Mouse (Mus musculus) limb, embryonic 13.5 days (tissue): ENCODE measurements around the gene Sbf2. TPM values are rescaled to one million over a fixed set of nuclear protein-coding genes. Genes with fewer than 3 reads are reported as not detected.
"Not testable (repeated sequence)": the region's sequence is repeated elsewhere in the genome, so short reads cannot be mapped to it uniquely, and the experiment has no call there.

ENCODE experiments used
- ATAC-seq: fragments of 200-750 bp; cut with Nextera tagmentation; 2 replicates; pipeline ENCODE4 v1.8.0; 2017; ENCODE audit warnings: low read depth, moderate number of reproducible peaks, moderate TSS enrichment; ENCODE audit not compliant: low FRiP score
- H3K27ac ChIP-seq: fragments of 300-500 bp; sonication (generic); 2 replicates; pipeline ENCODE4 v1.5.1; 2015; ENCODE audit warnings: inconsistent platforms, mild to moderate bottlenecking, moderate library complexity
- H3K27me3 ChIP-seq: fragments of 300-500 bp; sonication (generic); 2 replicates; pipeline ENCODE4 v1.6.1; 2015; ENCODE audit warnings: mild to moderate bottlenecking, inconsistent platforms
- H3K36me3 ChIP-seq: fragments of 300-500 bp; sonication (generic); 2 replicates; pipeline ENCODE4 v1.6.1; 2015; ENCODE audit warnings: inconsistent platforms, mild to moderate bottlenecking, moderate library complexity
- H3K4me1 ChIP-seq: fragments of 300-500 bp; sonication (generic); 2 replicates; pipeline ENCODE4 v1.6.1; 2015; ENCODE audit warnings: inconsistent platforms
- H3K4me2 ChIP-seq: fragments of 300-500 bp; sonication (generic); replicated peaks from 2 replicates; pipeline ENCODE4 v1.6.1; 2015; ENCODE audit warnings: inconsistent platforms, mild to moderate bottlenecking, moderate library complexity
- H3K4me3 ChIP-seq: fragments of 300-500 bp; sonication (generic); 2 replicates; pipeline ENCODE4 v1.5.1; 2015; ENCODE audit warnings: moderate library complexity, mild to moderate bottlenecking, inconsistent platforms
- H3K9ac ChIP-seq: fragments of 300-500 bp; sonication (generic); 2 replicates; pipeline ENCODE4 v1.6.1; 2015; ENCODE audit warnings: mild to moderate bottlenecking, inconsistent platforms
- H3K9me3 ChIP-seq: fragments of 300-500 bp; sonication (generic); 2 replicates; pipeline ENCODE4 v1.6.1; 2016; ENCODE audit warnings: inconsistent platforms
- WGBS: fragments of 180-500 bp; shearing (Covaris S2); methylation state at CpG from one replicate; pipeline ENCODE4 v1.1.7; 2015; 5-methylcytosine and 5-hydroxymethylcytosine counted together
- polyA plus RNA-seq: library from polyadenylated mRNA; unstranded; fragments of >200 nt; fragmentation: Nextera tagmentation; extraction: Ambion mirVana; gene quantifications from 2 replicates; pipeline ENCODE4 v1.2.1, GENCODE M21; 2015

Sbf2 gene
- polyA plus RNA-seq, 1 experiment from 2014 or later, result 30.9 TPM

DNA sequence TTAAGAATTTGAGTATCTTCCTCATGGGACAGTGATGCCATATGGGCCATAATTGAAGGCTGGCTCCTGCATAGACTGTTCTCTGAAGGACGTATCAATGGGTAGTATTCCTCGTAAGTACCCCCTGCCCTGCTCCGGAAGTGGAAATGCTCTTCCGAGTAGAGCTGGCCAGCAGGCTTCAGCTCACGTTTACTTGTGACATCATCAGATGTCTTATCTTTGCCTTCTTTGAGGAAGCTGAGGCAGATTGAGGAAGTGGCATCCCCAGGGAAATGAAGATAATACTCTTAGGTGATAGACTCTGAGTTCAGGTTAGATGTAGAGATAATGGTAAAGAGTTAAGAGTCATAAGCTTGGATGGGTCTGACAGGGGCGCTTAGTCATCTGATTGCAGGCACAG is 31.1 kb upstream of the Sbf2 start:
- H3K4me1 ChIP-seq, result peaks cover 6% of the 10 kb centered on the region; the same call in 1 of the 2 replicates
- H3K9me3 ChIP-seq, result no peaks in the 10 kb centered on the region
- H3K36me3 ChIP-seq, result no peaks in the 10 kb centered on the region
- no peak overlapping the region for H3K4me2 ChIP-seq
- H3K4me3 ChIP-seq, result no peak overlapping the region
- peak; percentile 44; the same call in 1 of the 2 replicates for ATAC-seq
- no peak overlapping the region for H3K27ac ChIP-seq
- WGBS, result 85% methylated on average over 6 of the region's 6 CpGs
- H3K27me3 ChIP-seq, result no peaks in the 10 kb centered on the region
- H3K9ac ChIP-seq, result no peak overlapping the region

DNA sequence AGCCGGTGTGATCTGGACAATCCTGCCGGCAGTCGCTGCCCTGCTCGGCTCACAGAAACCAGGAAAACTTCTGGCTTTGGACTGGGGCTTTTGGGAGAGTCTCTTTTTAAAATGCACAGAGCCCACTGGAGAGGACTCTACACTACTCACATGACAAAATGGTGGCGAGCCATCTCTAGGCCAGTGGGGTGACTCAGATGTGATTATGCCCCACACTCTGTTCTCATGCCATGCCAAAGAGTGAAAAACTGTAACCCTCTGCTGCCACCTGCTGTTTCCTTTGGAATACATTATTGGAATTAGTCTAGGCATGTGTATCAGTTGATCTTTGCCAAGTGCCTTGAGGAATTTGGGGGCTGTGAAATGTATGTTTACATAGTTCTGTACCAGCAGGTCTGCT is 30.6 kb upstream of the Sbf2 start:
- ATAC-seq, result peak; percentile 40; the same call in 1 of the 2 replicates
- Histone ChIP-seq H3K4me2 (no peak overlapping the region), H3K27ac (no peak overlapping the region), H3K27me3 (no peaks in the 10 kb centered on the region), H3K4me3 (no peak overlapping the region), H3K4me1 (peaks cover 6% of the 10 kb centered on the region; the same call in 1 of the 2 replicates), H3K9ac (no peak overlapping the region), H3K36me3 (no peaks in the 10 kb centered on the region), H3K9me3 (no peaks in the 10 kb centered on the region)
- 73% methylated on average over 5 of the region's 5 CpGs for WGBS

DNA sequence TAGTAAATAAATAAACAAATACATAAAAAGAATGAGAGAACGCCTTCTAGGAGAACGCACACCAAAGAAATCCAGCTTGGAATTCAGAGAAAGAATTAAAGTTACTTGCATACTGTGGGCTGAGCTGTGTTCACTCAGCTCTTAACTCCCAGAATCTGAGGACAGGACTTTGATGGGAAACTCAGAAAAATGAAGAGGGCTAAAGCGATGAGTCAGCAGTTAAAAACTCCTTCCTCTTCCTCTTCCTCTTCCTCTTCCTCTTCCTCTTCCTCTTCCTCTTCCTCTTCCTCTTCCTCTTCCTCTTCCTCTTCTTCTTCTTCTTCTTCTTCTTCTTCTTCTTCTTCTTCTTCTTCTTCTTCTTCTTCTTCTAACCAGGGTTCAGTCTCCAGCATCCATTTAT is 25.2 kb upstream of the Sbf2 start:
- not testable (repeated sequence) for H3K27me3 ChIP-seq, ATAC-seq, H3K27ac ChIP-seq, H3K4me1 ChIP-seq, H3K4me2 ChIP-seq, H3K4me3 ChIP-seq, H3K9ac ChIP-seq, H3K36me3 ChIP-seq, H3K9me3 ChIP-seq
- 90% methylated on average over 3 of the region's 3 CpGs for WGBS

DNA sequence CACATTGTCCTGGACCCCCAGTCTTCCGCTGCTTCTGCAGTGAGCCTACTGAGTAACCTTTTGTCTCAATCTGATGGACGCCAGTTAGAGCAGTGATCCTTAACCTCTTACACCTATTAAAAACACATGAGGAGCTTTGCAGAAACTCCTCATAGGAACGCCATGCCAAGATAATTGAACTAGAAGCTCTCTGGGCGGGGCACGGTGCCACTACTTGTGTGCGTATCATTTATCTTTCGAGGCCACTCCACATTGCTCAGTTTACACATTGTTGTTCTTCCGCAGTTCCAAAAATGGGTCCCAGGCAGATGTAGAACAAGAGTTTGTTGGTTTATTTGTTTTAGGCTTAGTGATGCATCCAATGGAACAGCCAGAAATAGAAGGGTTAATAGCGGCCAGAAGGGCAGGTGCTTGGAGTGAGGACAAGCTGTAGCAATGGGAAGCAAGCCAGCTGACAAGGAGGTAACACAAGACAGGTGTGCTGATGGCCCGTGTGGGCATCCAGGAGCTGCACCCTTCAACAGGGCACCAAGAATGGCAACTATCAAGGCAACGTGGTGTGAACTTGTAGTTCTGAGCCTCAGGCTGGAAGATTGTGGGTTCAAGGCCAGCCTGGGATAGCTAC is 24.7 kb upstream of the Sbf2 start:
- no peak for ATAC-seq
- Histone ChIP-seq H3K9me3 (no peaks in the 10 kb centered on the region), H3K4me2 (no peak overlapping the region), H3K9ac (no peak overlapping the region), H3K27me3 (no peaks in the 10 kb centered on the region), H3K4me3 (no peak overlapping the region), H3K4me1 (peaks cover 6% of the 10 kb centered on the region; the same call in 1 of the 2 replicates), H3K27ac (no peak overlapping the region), H3K36me3 (no peaks in the 10 kb centered on the region)
- 83% methylated on average over 11 of the region's 11 CpGs for WGBS

DNA sequence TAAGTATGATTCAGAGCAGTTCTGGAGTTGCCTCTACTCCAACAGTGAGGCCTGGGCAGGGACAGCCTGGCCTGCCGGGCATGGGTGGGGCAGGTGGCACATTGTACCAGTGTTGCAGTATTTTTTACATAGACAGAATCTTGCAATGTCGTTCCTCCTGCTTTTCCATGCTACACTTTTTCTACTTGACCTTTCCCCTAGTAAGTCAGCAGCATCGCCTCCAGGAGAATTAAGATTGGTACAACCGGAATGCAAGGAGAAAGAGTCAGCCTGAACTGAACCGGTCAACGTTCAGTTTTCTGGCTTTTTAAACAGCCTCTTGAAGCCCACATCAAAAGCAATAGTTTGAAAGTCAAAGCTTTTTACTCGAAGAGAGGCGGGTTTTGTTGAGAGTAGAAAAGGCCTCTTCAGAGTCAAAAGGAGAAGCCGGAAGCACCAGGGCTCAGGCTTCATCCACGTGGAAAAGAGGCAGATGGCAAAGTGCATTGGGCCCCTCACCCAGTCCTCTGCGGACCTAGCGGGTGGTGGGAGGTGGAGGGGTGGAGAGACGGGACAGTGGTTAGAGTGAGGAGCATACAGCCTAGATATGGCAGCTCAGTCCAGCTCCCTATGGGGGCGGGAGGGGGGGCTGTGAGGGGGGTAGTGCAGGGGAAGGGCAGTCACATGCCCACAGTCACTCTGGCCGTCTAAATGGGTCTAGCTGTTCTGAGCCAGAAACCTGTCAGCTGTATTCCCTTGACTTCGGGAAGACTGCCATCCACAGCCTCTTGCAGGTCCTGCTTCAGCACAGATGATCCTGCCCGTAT is 23.8 kb upstream of the Sbf2 start:
- Histone ChIP-seq H3K27me3 (no peaks in the 10 kb centered on the region), H3K4me1 (peaks cover 6% of the 10 kb centered on the region; the same call in 1 of the 2 replicates), H3K9ac (no peak overlapping the region), H3K36me3 (no peaks in the 10 kb centered on the region), H3K9me3 (no peaks in the 10 kb centered on the region), H3K4me2 (no peak overlapping the region), H3K4me3 (no peak overlapping the region), H3K27ac (no peak overlapping the region)
- ATAC-seq, result no peak
- 57% methylated on average over 17 of the region's 17 CpGs for WGBS

DNA sequence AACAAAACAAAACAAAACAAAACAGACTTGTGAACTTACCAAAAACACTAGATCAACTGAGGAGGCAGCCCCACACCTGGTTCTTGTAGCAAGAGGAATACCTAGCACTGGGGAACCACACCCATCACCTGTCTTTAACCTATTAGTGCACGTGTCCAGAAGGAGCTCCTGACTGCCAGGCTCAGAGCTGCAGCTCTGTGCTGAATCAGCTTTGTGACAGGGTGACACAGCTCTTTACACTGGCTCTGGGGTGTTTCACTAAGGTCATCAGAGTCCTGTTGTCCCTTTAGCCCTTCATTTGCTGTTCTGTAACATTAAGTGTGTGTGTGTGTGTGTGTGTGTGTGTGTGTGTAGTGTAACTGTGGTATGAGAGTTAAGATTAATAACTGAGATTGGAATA is 21.8 kb upstream of the Sbf2 start:
- Histone ChIP-seq H3K9ac (no peak overlapping the region), H3K4me2 (no peak overlapping the region), H3K36me3 (no peaks in the 10 kb centered on the region), H3K27me3 (peaks cover 6% of the 10 kb centered on the region; the same call in 1 of the 2 replicates), H3K4me3 (no peak overlapping the region), H3K27ac (no peak overlapping the region), H3K4me1 (no peaks in the 10 kb centered on the region), H3K9me3 (no peaks in the 10 kb centered on the region)
- ATAC-seq, result no peak
- 46% methylated on average over 1 of the region's 1 CpGs for WGBS

DNA sequence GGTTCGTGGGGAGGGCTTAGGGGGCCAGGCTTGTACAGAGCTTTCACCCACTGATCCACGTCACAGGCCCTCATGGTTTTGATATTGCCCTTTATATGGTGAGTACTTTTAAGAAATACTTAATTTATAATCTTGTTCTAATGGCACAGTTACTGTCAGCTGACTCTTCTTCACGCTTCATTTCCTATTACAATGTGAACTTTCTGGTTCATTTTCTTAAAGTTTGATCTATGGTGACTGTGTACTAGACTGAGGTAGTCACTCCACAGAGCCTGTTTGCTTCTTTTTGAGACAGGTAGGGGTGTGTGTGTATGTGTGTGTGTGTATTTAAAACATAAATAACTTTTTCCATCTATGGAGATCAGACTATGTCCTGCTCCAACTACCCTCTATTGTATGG is 21.2 kb upstream of the Sbf2 start:
- 71% methylated on average over 3 of the region's 3 CpGs for WGBS
- peaks cover 12% of the 10 kb centered on the region; the same call in 1 of the 2 replicates for H3K27me3 ChIP-seq

DNA sequence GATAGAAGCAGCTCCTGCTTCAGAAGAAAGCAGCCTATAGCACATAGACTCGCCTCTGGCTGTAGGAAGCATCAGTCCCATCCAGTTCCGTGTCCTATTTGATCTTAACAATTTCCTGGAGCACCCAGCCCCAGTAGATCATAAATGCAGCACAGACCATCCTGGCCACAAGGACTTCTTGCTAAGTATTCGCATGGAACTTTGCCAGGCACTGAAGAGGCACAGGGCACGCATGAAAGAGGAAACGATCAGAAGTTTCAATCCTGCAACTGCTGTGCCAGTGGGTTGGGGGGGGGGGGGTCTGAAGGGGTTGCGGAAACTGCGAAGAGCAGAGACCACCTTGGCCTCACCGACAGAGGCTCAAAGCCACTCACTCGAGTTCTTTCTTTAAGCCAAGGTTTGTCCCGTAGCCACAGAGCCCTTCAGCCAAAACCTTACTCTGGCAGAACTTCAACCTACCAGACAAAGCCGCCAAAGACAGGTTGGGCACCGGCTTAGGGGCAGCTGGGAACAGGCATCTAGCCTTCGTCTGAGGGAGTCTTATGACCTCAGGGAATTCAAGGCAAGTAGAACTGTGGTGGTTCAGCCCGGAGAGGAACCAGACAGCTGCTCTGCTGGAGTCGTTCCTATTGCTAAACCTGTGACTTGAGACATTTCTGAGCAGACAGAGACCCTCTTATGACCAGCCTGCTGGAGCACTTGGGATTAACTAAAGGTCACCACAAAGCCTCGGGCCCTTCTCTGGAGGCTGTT is 16.6 kb upstream of the Sbf2 start:
- ATAC-seq, result no peak
- Histone ChIP-seq H3K27ac (no peak overlapping the region), H3K36me3 (no peaks in the 10 kb centered on the region), H3K4me2 (0 out of 2 replicates have a peak overlapping the region, but pooled peaks have one; percentile 71), H3K9ac (peak overlapping the region; percentile 64; the same call in 1 of the 2 replicates), H3K27me3 (peaks cover 52% of the 10 kb centered on the region), H3K4me3 (no peak overlapping the region), H3K4me1 (peaks cover 40% of the 10 kb centered on the region), H3K9me3 (no peaks in the 10 kb centered on the region)
- 65% methylated on average over 16 of the region's 16 CpGs for WGBS

More for the DNA sequence above, 21.2 kb upstream of the Sbf2 start:
- Histone ChIP-seq H3K9ac (no peak overlapping the region), H3K4me1 (peaks cover 2% of the 10 kb centered on the region), H3K9me3 (no peaks in the 10 kb centered on the region), H3K4me3 (no peak overlapping the region), H3K4me2 (no peak overlapping the region), H3K27ac (no peak overlapping the region), H3K36me3 (no peaks in the 10 kb centered on the region)
- ATAC-seq, result no peak

DNA sequence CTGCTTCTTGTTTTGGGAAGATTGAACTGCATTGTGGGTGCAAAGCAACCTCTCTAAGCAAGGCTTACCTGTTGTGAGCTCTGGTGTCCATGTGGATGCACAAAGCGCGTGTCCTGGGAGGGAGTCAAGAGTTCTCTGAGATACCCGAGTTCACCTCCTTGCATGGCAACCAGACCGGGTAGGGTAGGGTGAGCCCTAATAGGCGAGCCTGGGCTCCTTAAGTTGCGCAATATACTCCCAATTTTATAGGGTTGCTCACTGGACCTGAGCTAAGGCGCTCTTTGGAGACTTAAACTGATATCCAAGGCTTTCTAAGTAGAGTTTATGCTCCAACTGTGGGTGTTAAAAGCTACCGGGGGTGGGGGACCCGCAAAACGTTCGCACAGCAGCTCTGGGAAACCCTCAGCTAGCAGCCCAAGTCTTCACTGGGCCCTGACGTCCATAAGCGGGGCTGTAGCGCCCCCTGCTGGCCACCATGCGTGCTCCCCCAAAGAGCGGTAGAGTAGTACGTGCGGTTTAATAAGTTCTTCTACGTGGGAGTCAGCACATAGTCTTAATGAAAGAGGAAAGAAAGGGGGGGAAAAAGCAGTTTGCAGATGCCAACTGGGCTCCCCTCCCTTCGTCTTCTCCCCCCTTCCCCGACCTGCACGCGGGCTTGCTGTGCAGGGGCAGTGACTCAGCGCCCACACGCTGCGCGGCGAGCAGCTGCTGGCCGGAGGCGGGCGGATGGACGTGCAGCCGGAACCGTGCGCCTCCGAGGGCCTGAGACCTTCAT is 15.4 kb upstream of the Sbf2 start:
- H3K4me2 ChIP-seq, result peak overlapping the region; percentile 71
- ATAC-seq, result peak; percentile 85
- no peaks in the 10 kb centered on the region for H3K36me3 ChIP-seq
- WGBS, result 1% methylated on average over 36 of the region's 36 CpGs
- H3K4me3 ChIP-seq, result peak overlapping the region; percentile 45
- no peak overlapping the region for H3K27ac ChIP-seq
- H3K4me1 ChIP-seq, result peaks cover 49% of the 10 kb centered on the region
- H3K9me3 ChIP-seq, result no peaks in the 10 kb centered on the region
- H3K27me3 ChIP-seq, result peaks cover 64% of the 10 kb centered on the region
- peak overlapping the region; percentile 64 for H3K9ac ChIP-seq

DNA sequence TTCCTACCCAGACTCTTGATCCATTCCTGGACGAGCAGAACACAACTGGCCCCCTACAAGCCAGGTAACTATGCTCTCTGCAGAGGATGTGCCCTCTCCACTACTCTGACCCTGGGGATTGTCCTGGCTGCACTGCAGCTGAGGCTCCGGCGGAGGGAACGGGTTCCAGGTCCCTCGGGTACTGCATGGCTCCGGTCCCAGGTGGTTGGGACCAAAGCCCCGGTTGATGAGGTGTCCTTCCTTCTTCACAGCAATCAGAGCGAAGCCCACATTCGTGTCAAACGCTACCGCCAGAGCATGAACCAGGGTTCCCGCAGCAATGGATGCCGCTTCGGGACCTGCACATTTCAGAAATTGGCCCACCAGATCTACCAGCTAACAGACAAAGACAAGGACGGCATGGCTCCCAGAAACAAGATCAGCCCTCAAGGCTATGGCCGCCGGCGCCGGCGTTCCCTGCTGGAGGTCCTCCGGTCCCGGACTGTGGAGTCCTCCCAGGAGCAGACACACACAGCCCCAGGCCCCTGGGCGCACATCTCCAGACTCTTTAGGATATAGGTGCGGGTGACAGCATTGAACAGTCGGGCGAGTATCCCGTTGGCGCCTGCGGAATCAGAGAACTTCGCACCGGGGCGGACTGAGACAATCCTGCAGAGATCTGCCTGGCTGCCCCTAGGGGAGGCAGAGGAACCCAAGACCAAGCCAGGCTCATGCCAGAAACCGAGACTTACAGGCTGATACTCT is 14.1 kb upstream of the Sbf2 start:
- Histone ChIP-seq H3K27me3 (peaks cover 74% of the 10 kb centered on the region), H3K4me1 (peaks cover 49% of the 10 kb centered on the region), H3K27ac (no peak overlapping the region), H3K4me2 (peak overlapping the region; percentile 71), H3K36me3 (no peaks in the 10 kb centered on the region), H3K9ac (peak overlapping the region; percentile 64), H3K4me3 (peak overlapping the region; percentile 47), H3K9me3 (no peaks in the 10 kb centered on the region)
- under 1% methylated on average over 33 of the region's 33 CpGs for WGBS
- ATAC-seq, result no peak

DNA sequence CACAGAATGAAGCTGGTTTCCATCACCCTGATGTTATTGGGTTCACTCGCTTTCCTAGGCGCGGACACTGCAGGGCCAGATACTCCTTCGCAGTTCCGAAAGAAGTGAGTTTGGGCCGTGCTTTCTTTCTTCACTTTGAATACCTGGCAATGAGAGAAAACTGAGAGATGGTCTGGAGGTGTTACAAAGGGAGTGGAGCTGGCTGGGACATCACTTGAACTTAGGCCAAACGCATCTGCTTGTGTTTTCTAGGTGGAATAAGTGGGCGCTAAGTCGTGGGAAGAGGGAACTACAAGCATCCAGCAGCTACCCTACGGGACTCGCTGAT is 13.5 kb upstream of the Sbf2 start:
- ATAC-seq, result no peak
- no peaks in the 10 kb centered on the region for H3K9me3 ChIP-seq
- peaks cover 74% of the 10 kb centered on the region for H3K27me3 ChIP-seq
- H3K36me3 ChIP-seq, result no peaks in the 10 kb centered on the region
- 1% methylated on average over 11 of the region's 11 CpGs for WGBS
- peak overlapping the region; percentile 64 for H3K9ac ChIP-seq
- peak overlapping the region; percentile 47 for H3K4me3 ChIP-seq
- peak overlapping the region; percentile 71 for H3K4me2 ChIP-seq
- H3K4me1 ChIP-seq, result peaks cover 49% of the 10 kb centered on the region
- no peak overlapping the region for H3K27ac ChIP-seq
